Mouse (Mus musculus) cerebellum, postnatal 25 days (tissue): ENCODE measurements around the gene Metap2.
A peak's percentile ranks its signal among the peaks of the same experiment; 100 is the strongest.
"Not testable (repeated sequence)": the region's sequence is repeated elsewhere in the genome, so short reads cannot be mapped to it uniquely, and the experiment has no call there.

ENCODE experiments used
- DNase-seq, 2 experiments: peaks; one replicate each; pipeline ENCODE4 v3.0.0; 2021; ENCODE audit warnings: mixed read lengths in 2 of 2

Gene Metap2

GRCm38 (mm10) chr10:93834394-93834745 is 62.5 kb downstream of the Metap2 start:
- no peak for DNase-seq

GRCm38 (mm10) chr10:93833699-93834393 is 63.0 kb downstream of the Metap2 start:
- peak; percentile 73 to 87 for DNase-seq

GRCm38 (mm10) chr10:93833370-93833698 is 63.6 kb downstream of the Metap2 start:
- DNase-seq: no peak

- DNase-seq: no peak
These were observed 64.1 kb downstream of the Metap2 start for GRCm38 (mm10) chr10:93832811-93833210.

- no peak for DNase-seq
These were observed 64.9 kb downstream of the Metap2 start for GRCm38 (mm10) chr10:93831730-93832574.

GRCm38 (mm10) chr10:93830931-93831729 is 65.8 kb downstream of the Metap2 start, which contains the start of gene Usp44:
Usp44 (plus strand) TSS chr10:93831555.
- no peak for DNase-seq

GRCm38 (mm10) chr10:93829898-93830831 is 66.7 kb downstream of the Metap2 start:
- no peak for DNase-seq

GRCm38 (mm10) chr10:93818661-93819060 is 78.2 kb downstream of the Metap2 start:
- DNase-seq: peak; percentile 70 to 88

- DNase-seq: peak; percentile 18 to 32
These were observed 83.1 kb downstream of the Metap2 start for GRCm38 (mm10) chr10:93813755-93814154.

GRCm38 (mm10) chr10:93812774-93813415 is 84.0 kb downstream of the Metap2 start:
- peak; percentile 89 to 93 for DNase-seq

- DNase-seq: no peak
These were observed 84.8 kb downstream of the Metap2 start for GRCm38 (mm10) chr10:93812098-93812497.

GRCm38 (mm10) chr10:93810590-93811185 is 86.2 kb downstream of the Metap2 start:
- peak; percentile 68 to 74 for DNase-seq

GRCm38 (mm10) chr10:93809438-93809837 is 87.5 kb downstream of the Metap2 start:
- DNase-seq: not testable (repeated sequence)
